Mouse (Mus musculus) intestine, embryonic 15.5 days (tissue): ENCODE data around the gene Cfap52. TPM values are rescaled to one million over a fixed set of nuclear protein-coding genes. Genes with fewer than 3 reads are reported as not detected.

Experiments used
- ATAC-seq: fragments of 200-750 bp; cut with Nextera tagmentation; 2 replicates; pipeline ENCODE4 v1.8.0; 2017; ENCODE audit warnings: moderate TSS enrichment, moderate library complexity
- H3K27ac ChIP-seq: fragments of 300-500 bp; sonication (generic); 2 replicates; pipeline ENCODE4 v1.5.1; 2015; ENCODE audit warnings: mild to moderate bottlenecking, inconsistent platforms
- H3K27me3 ChIP-seq: fragments of 300-500 bp; sonication (generic); replicated peaks from 2 replicates; pipeline ENCODE4 v1.6.1; 2015; ENCODE audit warnings: inconsistent platforms
- H3K36me3 ChIP-seq: fragments of 300-500 bp; sonication (generic); 2 replicates; pipeline ENCODE4 v1.6.1; 2015; ENCODE audit warnings: inconsistent platforms
- H3K4me1 ChIP-seq: fragments of 300-500 bp; sonication (generic); replicated peaks from 2 replicates; pipeline ENCODE4 v1.6.1; 2015; ENCODE audit warnings: inconsistent platforms
- H3K4me2 ChIP-seq: fragments of 300-500 bp; sonication (generic); replicated peaks from 2 replicates; pipeline ENCODE4 v1.6.1; 2015; ENCODE audit warnings: mild to moderate bottlenecking, inconsistent platforms
- H3K4me3 ChIP-seq: fragments of 300-500 bp; sonication (generic); replicated peaks from 2 replicates; pipeline ENCODE4 v1.5.1; 2015; ENCODE audit warnings: inconsistent platforms
- H3K9ac ChIP-seq: fragments of 300-500 bp; sonication (generic); 2 replicates; pipeline ENCODE4 v1.6.1; 2015; ENCODE audit warnings: inconsistent platforms
- H3K9me3 ChIP-seq: fragments of 300-500 bp; sonication (generic); 2 replicates; pipeline ENCODE4 v1.6.1; 2016; ENCODE audit warnings: inconsistent platforms
- WGBS: fragments of 180-500 bp; shearing (Covaris S2); methylation state at CpG from one replicate; pipeline ENCODE4 v1.1.7; 2015; 5-methylcytosine and 5-hydroxymethylcytosine counted together
- polyA plus RNA-seq: library from polyadenylated mRNA; unstranded; fragments of >200 nt; fragmentation: Nextera tagmentation; extraction: Ambion mirVana; gene quantifications from 2 replicates; pipeline ENCODE4 v1.2.1, GENCODE M21; 2015

Cfap52 gene
- polyA plus RNA-seq, 1 experiment from 2014 or later, result 1.1 TPM

DNA sequence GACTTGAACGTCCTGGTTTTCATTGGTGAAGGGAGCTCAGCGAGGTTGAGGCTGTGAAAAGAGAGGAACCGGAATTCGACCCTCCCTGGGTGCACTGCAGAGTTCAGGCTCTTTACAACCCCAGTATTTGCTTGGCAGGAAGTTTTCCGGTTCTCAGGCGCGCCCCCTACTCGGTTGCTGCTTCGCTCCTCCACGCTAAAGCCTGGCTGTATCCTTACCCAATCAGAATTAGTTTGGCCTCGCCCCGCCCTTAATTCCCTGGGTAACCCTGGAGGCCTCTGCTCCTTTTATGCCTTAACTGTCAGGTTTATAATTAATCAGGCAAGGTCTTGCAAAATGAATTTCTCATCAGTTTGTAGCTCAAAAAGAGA is 42.7 kb downstream of the Cfap52 start:
- Histone ChIP-seq H3K27me3 (peaks cover 2% of the 10 kb centered on the region; the same call in 1 of the 2 replicates), H3K4me3 (peak overlapping the region; percentile 74), H3K4me1 (no peaks in the 10 kb centered on the region), H3K27ac (peak overlapping the region; percentile 93), H3K36me3 (no peaks in the 10 kb centered on the region), H3K4me2 (peak overlapping the region; percentile 99), H3K9me3 (no peaks in the 10 kb centered on the region), H3K9ac (peak overlapping the region; percentile 74)
- WGBS, result 0% methylated on average over 12 of the region's 12 CpGs
- peak; percentile 83 for ATAC-seq

DNA sequence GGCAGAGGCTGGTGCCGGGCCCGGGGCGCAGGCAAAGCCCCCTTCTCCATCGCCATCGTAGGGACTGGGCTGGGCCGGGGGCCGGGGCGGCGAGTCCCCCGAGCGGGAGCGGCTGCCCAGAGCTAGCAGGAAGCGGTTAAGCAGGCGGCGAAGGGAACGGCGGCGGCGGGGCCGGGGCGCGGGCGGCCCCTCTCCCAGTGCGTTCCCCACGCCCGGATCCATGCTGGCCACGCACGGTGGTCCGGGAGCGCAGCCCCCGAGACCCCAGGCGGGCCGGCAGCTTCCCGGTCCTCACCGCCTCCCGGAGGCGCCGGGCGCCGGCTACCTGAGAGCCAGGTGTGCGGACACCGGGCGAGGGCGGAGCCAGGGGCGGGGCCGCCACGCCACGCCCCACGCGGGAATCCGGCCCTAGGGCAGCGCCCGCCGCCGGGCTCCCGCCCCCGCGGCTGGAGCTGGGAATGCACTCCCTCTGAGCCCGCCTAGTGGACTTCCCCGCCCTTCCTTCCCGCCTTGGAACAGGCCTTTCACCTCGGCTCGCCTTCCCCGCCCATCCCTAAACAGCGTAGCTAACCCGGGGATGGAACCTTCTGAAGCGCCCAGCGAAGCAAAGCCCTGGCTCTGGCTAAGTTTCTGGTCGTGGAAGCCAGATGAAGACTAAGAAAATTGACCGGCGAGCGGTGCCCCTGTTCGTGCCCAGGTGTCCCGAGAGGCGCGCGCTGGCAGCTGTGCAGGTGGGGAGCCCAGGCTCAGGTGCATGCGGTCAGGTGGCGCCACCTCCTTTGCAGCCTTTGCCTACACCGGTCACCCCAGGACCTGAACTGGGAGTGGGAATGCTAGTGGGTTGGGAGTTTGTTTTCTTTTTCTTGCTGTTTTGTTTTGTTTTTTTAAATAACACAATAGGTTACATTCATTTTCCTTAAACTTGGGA is 43.4 kb downstream of the Cfap52 start, which contains the start of gene Usp43:
TSS of gene Usp43 (minus strand) at position 327 of the 928 bp plus-strand sequence.
- no peaks in the 10 kb centered on the region for H3K9me3 ChIP-seq
- no peaks in the 10 kb centered on the region for H3K36me3 ChIP-seq
- under 1% methylated on average over 78 of the region's 80 CpGs for WGBS
- H3K27ac ChIP-seq, result peak within 1 kb of the TSS; percentile 93
- H3K4me2 ChIP-seq, result peak within 1 kb of the TSS; percentile 99
- ATAC-seq, result peak; percentile 88
- no peaks in the 10 kb centered on the region for H3K4me1 ChIP-seq
- H3K27me3 ChIP-seq, result peaks cover 2% of the 10 kb centered on the region; the same call in 1 of the 2 replicates
- H3K4me3 ChIP-seq, result peak within 1 kb of the TSS; percentile 74
- peak within 1 kb of the TSS; percentile 74 for H3K9ac ChIP-seq

DNA sequence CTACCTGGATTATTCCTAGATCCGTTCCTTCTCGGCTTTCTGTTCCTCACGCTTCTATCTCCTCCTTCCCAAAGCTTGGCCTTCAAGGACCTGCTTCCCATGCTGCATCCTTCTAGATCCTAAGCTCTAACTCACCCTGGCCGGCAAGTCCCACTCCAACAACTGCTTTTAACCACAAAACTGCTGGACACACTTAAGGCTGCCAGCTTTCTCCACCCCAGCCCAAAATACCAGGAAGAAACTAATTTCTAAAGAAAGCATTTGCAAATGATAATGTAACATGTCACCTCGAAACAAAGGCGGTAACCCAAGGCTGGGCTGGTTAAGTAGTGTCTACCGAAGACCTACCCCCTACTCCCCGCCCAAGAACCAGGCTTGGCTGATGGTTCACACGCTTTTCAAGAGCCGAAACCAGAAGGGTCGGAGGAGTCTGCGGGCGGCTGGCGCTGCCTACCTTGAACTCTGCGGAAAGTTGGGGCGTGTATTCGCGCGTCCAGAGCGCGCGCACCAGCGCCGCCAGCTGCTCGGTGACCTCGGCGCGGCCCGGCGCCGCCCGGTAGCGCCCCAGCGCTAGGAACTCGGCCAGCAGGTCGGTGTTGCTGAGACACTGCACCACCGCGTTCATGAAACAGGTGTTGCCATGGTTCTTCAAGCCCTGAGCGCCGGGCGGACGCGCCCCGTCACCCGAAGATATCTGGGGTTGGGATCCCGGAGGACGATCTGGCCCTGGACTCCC is 44.2 kb downstream of the Cfap52 start:
- WGBS, result 2% methylated on average over 47 of the region's 47 CpGs
- peak overlapping the region; percentile 74 for H3K9ac ChIP-seq
- peak overlapping the region; percentile 99 for H3K4me2 ChIP-seq
- peak overlapping the region; percentile 74 for H3K4me3 ChIP-seq
- H3K27me3 ChIP-seq, result peaks cover 2% of the 10 kb centered on the region; the same call in 1 of the 2 replicates
- peak overlapping the region; percentile 91 for H3K27ac ChIP-seq
- no peaks in the 10 kb centered on the region for H3K9me3 ChIP-seq
- H3K4me1 ChIP-seq, result no peaks in the 10 kb centered on the region
- ATAC-seq, result peak; percentile 50
- no peaks in the 10 kb centered on the region for H3K36me3 ChIP-seq

DNA sequence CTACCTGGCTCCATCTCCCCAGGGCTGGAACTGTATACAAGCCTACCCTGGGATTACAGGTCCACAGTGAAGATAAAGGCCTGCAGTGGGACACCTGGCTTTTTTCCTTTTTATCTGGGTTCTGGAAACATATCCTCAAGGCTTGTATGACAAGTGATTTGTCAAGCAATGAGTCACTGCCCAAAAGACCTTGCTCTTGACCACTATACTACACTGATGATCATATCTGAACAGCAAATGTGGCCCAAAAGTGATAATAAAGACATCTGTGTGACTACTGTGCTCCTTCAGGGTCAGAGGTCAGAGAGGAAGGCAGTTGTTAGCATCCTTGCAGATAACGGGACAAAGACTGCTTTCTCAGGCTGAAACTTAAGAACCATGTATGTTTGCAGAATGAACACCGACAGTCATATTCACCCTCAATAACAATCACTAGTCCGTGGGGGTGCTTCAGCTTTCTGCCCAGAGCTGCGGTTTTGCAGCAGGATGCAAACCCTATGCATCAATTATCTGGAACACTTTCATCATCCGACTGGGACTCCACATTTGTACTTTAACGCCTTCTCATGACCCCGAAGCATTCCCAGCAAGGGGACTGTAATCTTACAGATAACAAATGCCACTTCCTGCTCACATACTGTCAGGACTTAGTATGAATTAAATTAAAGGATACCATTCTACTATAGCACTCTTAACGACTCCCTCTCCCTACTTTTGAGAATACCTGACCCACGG is 45.1 kb downstream of the Cfap52 start:
- H3K27me3 ChIP-seq, result peaks cover 2% of the 10 kb centered on the region; the same call in 1 of the 2 replicates
- 38% methylated on average over 9 of the region's 9 CpGs for WGBS

DNA sequence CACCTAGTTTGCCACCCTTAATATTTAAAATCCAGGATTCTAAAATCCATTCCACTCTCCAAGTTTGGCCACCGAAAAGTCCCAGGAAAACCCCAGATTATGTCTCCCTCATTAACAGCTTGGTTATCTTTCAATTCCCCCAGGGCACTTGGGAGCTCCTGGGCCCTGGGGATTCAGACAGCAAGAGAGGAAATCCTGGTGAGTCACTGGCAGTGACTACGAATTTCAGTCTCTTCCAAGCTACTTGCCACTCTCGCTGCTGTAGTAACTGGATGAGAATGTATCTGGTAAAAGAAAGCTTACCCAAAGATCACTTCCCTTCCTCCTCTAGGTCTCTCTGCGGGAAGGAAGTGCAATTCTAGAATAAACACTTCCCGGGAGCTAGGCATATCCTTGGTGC is 45.9 kb downstream of the Cfap52 start:
- 0 out of 2 replicates have a peak overlapping the region, but pooled peaks have one; percentile 99 for H3K4me2 ChIP-seq
- 55% methylated on average over 5 of the region's 5 CpGs for WGBS
- H3K4me3 ChIP-seq, result no peak overlapping the region
- no peak overlapping the region for H3K9ac ChIP-seq
- no peaks in the 10 kb centered on the region for H3K9me3 ChIP-seq
- no peak overlapping the region for H3K27ac ChIP-seq
- H3K36me3 ChIP-seq, result no peaks in the 10 kb centered on the region
- H3K27me3 ChIP-seq, result peaks cover 2% of the 10 kb centered on the region; the same call in 1 of the 2 replicates
- no peak for ATAC-seq
- no peaks in the 10 kb centered on the region for H3K4me1 ChIP-seq

More for the DNA sequence above, 45.1 kb downstream of the Cfap52 start:
- Histone ChIP-seq H3K9ac (no peak overlapping the region), H3K36me3 (no peaks in the 10 kb centered on the region), H3K9me3 (no peaks in the 10 kb centered on the region), H3K4me1 (no peaks in the 10 kb centered on the region), H3K27ac (no peak overlapping the region), H3K4me2 (peak overlapping the region; percentile 99), H3K4me3 (peak overlapping the region; percentile 74)
- ATAC-seq, result no peak

DNA sequence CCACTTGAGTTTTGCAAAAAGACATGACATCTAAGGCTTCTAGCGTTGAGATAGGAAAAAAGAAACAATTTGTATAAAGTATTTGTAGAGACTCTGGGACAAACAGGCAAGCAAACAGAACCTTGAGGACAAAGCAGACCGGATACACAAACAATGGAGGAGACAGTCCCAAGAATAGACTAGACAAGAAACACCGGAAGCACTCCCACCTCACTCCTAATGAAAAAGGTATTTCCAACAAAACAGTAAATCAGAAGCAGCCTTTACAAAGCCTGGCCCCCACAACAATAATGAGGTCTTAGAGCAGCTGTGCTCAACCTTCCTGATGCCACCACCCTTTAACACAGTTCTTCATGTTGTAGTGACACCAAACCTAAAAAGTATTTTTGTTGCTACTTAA is 48.3 kb downstream of the Cfap52 start:
- no peak overlapping the region for H3K27ac ChIP-seq
- H3K36me3 ChIP-seq, result no peaks in the 10 kb centered on the region
- WGBS, result 80% methylated on average over 3 of the region's 3 CpGs
- no peak overlapping the region for H3K4me2 ChIP-seq
- no peak for ATAC-seq
- no peaks in the 10 kb centered on the region for H3K9me3 ChIP-seq
- peaks cover 2% of the 10 kb centered on the region; the same call in 1 of the 2 replicates for H3K4me1 ChIP-seq
- H3K4me3 ChIP-seq, result no peak overlapping the region
- no peak overlapping the region for H3K9ac ChIP-seq
- H3K27me3 ChIP-seq, result peaks cover 2% of the 10 kb centered on the region; the same call in 1 of the 2 replicates

DNA sequence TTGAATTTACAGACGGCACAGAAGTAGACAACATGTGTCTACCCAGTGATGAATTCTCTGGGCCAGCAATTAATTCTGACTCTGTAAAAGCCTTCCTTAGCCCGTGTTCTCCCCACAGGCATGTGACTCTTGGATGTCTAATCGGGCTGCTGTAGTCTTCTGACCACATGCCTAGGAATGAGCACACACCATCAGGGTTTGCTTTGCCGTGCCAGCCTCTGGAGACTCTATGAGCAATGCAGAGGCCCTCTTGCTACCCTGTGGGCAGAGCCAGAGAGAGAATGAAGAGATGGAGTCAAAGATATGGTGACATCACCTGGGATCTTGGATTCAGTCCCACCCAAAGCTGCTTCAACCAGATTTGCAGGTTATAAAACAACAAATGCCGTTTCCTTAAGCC is 54.4 kb downstream of the Cfap52 start:
- WGBS, result 82% methylated on average over 5 of the region's 5 CpGs
- H3K4me3 ChIP-seq, result no peak overlapping the region
- H3K9me3 ChIP-seq, result no peaks in the 10 kb centered on the region
- H3K9ac ChIP-seq, result no peak overlapping the region
- no peaks in the 10 kb centered on the region for H3K27me3 ChIP-seq
- no peak for ATAC-seq
- H3K27ac ChIP-seq, result no peak overlapping the region
- H3K36me3 ChIP-seq, result no peaks in the 10 kb centered on the region
- no peak overlapping the region for H3K4me2 ChIP-seq
- H3K4me1 ChIP-seq, result peaks cover 2% of the 10 kb centered on the region; the same call in 1 of the 2 replicates

DNA sequence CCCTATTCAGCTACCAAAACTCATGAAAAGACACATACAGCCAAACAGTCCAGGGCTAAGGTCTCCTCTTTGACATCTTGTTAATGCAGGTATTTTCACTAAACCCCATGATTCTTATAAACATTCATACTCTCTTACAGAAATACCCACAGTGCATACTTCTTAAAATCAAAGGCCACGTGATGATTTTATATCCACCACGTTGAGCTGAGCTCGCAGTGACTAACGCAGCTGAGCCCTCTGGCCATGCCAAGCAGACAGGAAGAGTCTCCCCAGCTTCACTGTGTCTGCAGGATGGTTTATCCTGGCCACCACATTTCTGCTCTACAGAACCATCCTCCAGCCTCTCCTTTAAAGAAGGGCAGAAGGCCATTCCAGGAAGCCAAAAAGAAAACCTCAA is 61.7 kb downstream of the Cfap52 start:
- no peaks in the 10 kb centered on the region for H3K4me1 ChIP-seq
- H3K4me3 ChIP-seq, result no peak overlapping the region
- no peaks in the 10 kb centered on the region for H3K9me3 ChIP-seq
- no peak for ATAC-seq
- no peaks in the 10 kb centered on the region for H3K27me3 ChIP-seq
- WGBS, result 85% methylated on average over 4 of the region's 4 CpGs
- H3K36me3 ChIP-seq, result no peaks in the 10 kb centered on the region
- no peak overlapping the region for H3K27ac ChIP-seq
- no peak overlapping the region for H3K4me2 ChIP-seq
- no peak overlapping the region for H3K9ac ChIP-seq

DNA sequence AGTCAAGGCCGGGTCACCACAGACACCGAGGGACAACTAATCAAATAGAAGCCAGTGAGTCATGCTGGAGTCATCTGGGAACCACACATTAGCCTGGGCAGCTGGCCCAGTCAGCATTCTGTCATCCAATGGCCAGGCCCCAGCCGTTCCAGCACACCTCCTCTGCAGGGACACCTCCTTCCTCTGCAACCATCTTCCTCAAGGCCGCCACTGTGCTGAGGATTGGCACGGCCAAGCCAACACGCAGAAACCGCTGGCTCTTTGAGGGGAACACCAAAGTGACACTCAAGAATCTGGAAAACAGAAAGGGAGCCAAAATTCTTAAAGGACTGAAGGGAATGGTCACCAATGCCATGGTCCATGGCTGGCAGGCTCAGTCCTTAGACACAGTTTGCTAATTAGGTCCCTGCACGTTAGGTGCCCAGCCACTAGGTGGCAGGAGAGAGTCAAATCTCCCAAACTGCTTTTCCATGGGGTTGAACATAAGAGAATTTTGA is 68.3 kb downstream of the Cfap52 start:
- Histone ChIP-seq H3K9ac (no peak overlapping the region), H3K4me3 (no peak overlapping the region), H3K4me1 (0 out of 2 replicates have a peak, but pooled peaks cover 7% of the 10 kb centered on the region), H3K9me3 (no peaks in the 10 kb centered on the region), H3K27ac (no peak overlapping the region), H3K36me3 (no peaks in the 10 kb centered on the region), H3K27me3 (no peaks in the 10 kb centered on the region), H3K4me2 (no peak overlapping the region)
- WGBS, result 44% methylated on average over 8 of the region's 8 CpGs
- ATAC-seq, result peak; percentile 61; the same call in 1 of the 2 replicates

DNA sequence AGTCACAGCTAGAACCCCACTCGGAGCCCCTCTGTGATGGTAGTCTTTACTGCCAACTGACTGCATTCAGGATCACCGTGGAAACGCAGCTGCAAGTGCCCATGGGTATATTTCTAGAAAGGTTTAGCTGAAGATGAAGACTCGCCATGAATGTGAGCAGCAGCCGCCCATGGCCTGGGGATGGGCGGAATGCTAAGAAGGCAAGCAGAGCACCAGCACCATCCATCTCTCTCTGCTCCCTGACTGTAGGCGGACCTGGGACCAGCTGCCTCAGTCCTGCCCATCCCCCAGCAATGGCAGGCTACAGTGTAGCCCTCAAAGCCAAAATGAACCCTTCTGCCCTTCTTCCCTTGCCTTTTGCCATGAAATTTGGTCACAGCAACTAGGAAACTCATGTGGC is 69.8 kb downstream of the Cfap52 start:
- no peaks in the 10 kb centered on the region for H3K36me3 ChIP-seq
- no peak overlapping the region for H3K27ac ChIP-seq
- 0 out of 2 replicates have a peak, but pooled peaks cover 7% of the 10 kb centered on the region for H3K4me1 ChIP-seq
- H3K27me3 ChIP-seq, result no peaks in the 10 kb centered on the region
- WGBS, result 76% methylated on average over 7 of the region's 7 CpGs
- no peak overlapping the region for H3K4me3 ChIP-seq
- H3K4me2 ChIP-seq, result no peak overlapping the region
- ATAC-seq, result no peak
- no peaks in the 10 kb centered on the region for H3K9me3 ChIP-seq
- H3K9ac ChIP-seq, result no peak overlapping the region

DNA sequence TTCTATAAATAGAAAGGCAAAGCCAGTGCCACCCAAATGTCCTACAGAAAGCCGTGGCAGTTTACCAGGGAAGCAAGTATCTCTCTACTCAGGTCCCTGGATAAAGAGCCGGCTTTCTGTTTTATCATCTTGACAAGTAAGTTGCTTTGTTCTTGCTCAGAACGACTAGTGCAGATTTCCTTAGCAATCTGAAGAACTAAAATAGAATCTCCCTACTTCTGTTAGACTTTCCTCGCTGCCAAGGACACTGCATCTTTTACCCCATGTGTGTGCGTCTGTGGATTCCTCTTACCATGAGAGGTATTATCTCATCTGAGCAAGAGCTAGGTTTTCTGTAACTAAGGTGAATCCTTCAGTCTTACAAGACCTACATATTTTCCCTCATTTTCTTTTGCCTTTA is 76.9 kb downstream of the Cfap52 start:
- no peak for ATAC-seq
- 77% methylated on average over 5 of the region's 5 CpGs for WGBS
- H3K27ac ChIP-seq, result no peak overlapping the region

More for the DNA sequence above, 76.9 kb downstream of the Cfap52 start:
- Histone ChIP-seq H3K4me3 (no peak overlapping the region), H3K4me1 (no peaks in the 10 kb centered on the region), H3K9me3 (no peaks in the 10 kb centered on the region), H3K9ac (no peak overlapping the region), H3K4me2 (no peak overlapping the region), H3K36me3 (no peaks in the 10 kb centered on the region), H3K27me3 (no peaks in the 10 kb centered on the region)
